Mouse (Mus musculus) thymus, adult 2 months (tissue): ENCODE results near the gene Anapc15-ps.

Source experiments
- CTCF ChIP-seq: fragments of 200-500 bp; IDR thresholded peaks from 2 replicates; pipeline ENCODE4 v1.5.1; 2012; ENCODE audit warnings: mild to moderate bottlenecking, control low read depth, low read length, moderate library complexity, borderline replicate concordance; ENCODE audit not compliant: control insufficient read depth, poor library complexity, insufficient read depth; ENCODE audit errors: extremely low read depth
- POLR2A ChIP-seq: fragments of 200-500 bp; IDR thresholded peaks from 2 replicates; pipeline ENCODE4 v1.6.1; 2012; ENCODE audit warnings: mild to moderate bottlenecking, low read length, control low read depth, moderate library complexity; ENCODE audit not compliant: control insufficient read depth, poor library complexity, insufficient read depth; ENCODE audit errors: extremely low read depth

DNA sequence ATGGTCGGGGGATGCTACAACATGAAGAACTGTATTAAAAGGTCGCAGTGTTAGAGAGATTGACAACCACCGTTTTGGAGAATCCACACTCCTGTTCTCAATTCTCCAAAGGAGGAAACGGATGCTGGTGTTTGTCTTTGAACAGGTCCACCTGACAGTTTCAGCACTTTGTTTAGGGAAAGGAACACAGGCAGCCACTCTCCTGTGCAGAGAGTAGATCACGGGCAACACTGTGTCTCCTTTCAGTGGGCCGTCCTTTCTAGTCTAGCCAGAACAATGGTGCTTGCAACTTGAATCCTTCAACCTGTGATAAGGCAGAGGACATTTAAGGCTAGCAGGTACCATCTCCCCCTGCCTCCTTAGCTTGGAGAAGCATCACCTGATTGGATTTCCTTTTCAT is 12.9 kb downstream of the Anapc15-ps start:
- TF ChIP-seq CTCF (no peak), POLR2A (no peak)
